Mouse (Mus musculus): ENCODE measurements around the gene Slc38a3. TPM values are rescaled to one million over a fixed set of nuclear protein-coding genes. Genes with fewer than 3 reads are reported as not detected.

The Slc38a3 gene
- total and polyA plus RNA-seq, 2 experiments from 2014 or later: 37.6 to 94.5 TPM

GRCm38 (mm10) chr9:107659551-107659950 is 9.8 kb downstream of the Slc38a3 start:
- no peaks in the 10 kb centered on the region for H3K36me3 ChIP-seq (ENCODE audit: insufficient read depth, low read length)
- H3K9ac ChIP-seq (replicated peaks; ENCODE audit: low read length, poor library complexity, severe bottlenecking): no peak overlapping the region
- no peak for TF ChIP-seq CTCF (IDR thresholded peaks at IDR 0.05)
- no peaks in the 10 kb centered on the region for H3K27me3 ChIP-seq (ENCODE audit: insufficient read depth, low read length)
- DNase-seq (ENCODE audit: low spot score): peak; percentile 79
- H3K4me3 ChIP-seq (ENCODE audit: low read depth, low read length): no peak overlapping the region
- H3K4me2 ChIP-seq (ENCODE audit: low read depth, low read length, poor library complexity, severe bottlenecking): no peak overlapping the region
- H3K27ac ChIP-seq (ENCODE audit: low read depth, low read length): 0 out of 2 replicates have a peak overlapping the region, but pooled peaks have one; percentile 49
- ATAC-seq (ENCODE audit: low FRiP score): peak; percentile 82
- H3K9me3 ChIP-seq (ENCODE audit: low read length): no peaks in the 10 kb centered on the region
- WGBS: 69% methylated on average over 10 of the region's 10 CpGs
- H3K4me1 ChIP-seq (ENCODE audit: insufficient read depth, low read length): peaks cover 8% of the 10 kb centered on the region; the same call in 1 of the 2 replicates

DNA sequence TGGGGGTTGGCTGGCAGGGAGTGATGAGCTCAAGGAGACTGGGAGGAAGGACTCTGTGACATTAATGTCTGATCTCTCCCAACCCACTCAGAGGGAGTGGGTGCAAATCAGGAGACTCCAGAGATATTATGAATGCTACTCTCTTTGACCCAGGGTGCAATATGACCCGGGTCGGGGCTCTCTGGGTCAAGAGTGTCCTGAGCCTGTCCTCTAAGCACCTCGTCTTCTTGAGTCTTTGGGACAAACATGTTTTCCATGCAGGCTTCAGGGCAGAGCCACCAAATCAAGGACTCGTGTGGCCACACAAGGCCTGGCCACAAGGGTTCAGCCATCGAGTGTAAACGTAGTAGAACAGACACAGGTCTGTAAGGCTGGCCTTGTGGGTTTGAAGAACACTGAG is 11.2 kb downstream of the Slc38a3 start:
- DNase-seq (ENCODE audit: low spot score) (no peak), ATAC-seq (ENCODE audit: low FRiP score) (no peak)
- H3K4me2 ChIP-seq (ENCODE audit: low read depth, low read length, poor library complexity, severe bottlenecking): no peak overlapping the region
- H3K4me3 ChIP-seq (ENCODE audit: low read depth, low read length): no peak overlapping the region
- H3K9ac ChIP-seq (replicated peaks; ENCODE audit: low read length, poor library complexity, severe bottlenecking): no peak overlapping the region
- no peaks in the 10 kb centered on the region for H3K36me3 ChIP-seq (ENCODE audit: insufficient read depth, low read length)
- 91% methylated on average over 6 of the region's 6 CpGs for WGBS
- no peak overlapping the region for H3K27ac ChIP-seq (ENCODE audit: low read depth, low read length)
- 0 out of 2 replicates have a peak, but pooled peaks cover 3% of the 10 kb centered on the region for H3K4me1 ChIP-seq (ENCODE audit: insufficient read depth, low read length)
- H3K27me3 ChIP-seq (ENCODE audit: insufficient read depth, low read length): no peaks in the 10 kb centered on the region
- no peaks in the 10 kb centered on the region for H3K9me3 ChIP-seq (ENCODE audit: low read length)
- TF ChIP-seq CTCF (IDR thresholded peaks at IDR 0.05): no peak

DNA sequence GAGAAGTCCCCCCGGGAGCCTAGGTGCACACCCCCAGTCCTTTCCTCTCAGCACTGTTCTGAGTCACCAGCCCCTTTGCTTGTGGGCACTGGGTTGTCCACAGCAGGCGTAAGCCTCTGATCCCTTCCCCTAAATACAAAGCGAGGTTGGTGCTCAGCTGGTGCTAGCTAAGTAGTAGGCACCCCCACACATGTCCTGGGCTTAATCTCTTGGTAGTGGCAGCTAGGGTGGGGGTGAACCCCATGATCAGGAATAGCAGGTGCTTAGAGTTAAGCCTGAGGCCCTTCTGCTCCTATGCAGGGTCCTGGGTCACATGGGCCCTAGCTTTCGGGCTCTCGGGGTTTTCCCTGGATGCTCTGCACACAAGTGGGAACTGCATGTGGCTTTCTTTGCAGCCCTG is 12.2 kb downstream of the Slc38a3 start:
- H3K4me1 ChIP-seq (ENCODE audit: insufficient read depth, low read length): 0 out of 2 replicates have a peak, but pooled peaks cover 3% of the 10 kb centered on the region
- no peak overlapping the region for H3K9ac ChIP-seq (replicated peaks; ENCODE audit: low read length, poor library complexity, severe bottlenecking)
- no peak overlapping the region for H3K27ac ChIP-seq (ENCODE audit: low read depth, low read length)
- H3K9me3 ChIP-seq (ENCODE audit: low read length): no peaks in the 10 kb centered on the region
- no peak overlapping the region for H3K4me2 ChIP-seq (ENCODE audit: low read depth, low read length, poor library complexity, severe bottlenecking)
- TF ChIP-seq CTCF (IDR thresholded peaks at IDR 0.05): no peak
- H3K27me3 ChIP-seq (ENCODE audit: insufficient read depth, low read length): no peaks in the 10 kb centered on the region
- DNase-seq (ENCODE audit: low spot score) (no peak), ATAC-seq (ENCODE audit: low FRiP score) (no peak)
- no peaks in the 10 kb centered on the region for H3K36me3 ChIP-seq (ENCODE audit: insufficient read depth, low read length)
- no peak overlapping the region for H3K4me3 ChIP-seq (ENCODE audit: low read depth, low read length)
- WGBS: 81% methylated on average over 5 of the region's 5 CpGs

DNA sequence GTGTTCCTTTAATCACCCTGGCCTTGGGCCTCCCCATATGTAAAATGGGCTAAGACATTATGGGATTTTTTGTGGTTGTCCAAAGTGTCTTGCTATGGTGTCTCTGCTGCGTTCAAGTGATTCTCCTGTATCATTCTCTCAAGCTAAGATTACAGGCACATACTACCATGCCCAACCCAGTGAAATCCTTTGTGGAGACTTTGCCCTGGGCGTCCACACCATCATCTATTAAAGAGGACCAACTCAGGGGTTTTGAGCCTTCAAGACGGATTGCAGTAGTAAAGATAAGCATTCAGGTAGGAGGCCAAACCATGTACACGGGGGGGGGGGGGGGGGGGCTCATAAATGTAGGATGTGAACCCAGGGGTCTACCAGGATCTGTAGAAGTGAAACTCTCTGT is 14.7 kb downstream of the Slc38a3 start:
- 90% methylated on average over 4 of the region's 4 CpGs for WGBS
- peaks cover 3% of the 10 kb centered on the region; the same call in 1 of the 2 replicates for H3K4me1 ChIP-seq (ENCODE audit: insufficient read depth, low read length)
- TF ChIP-seq CTCF (IDR thresholded peaks at IDR 0.05): no peak
- H3K27ac ChIP-seq (ENCODE audit: low read depth, low read length): no peak overlapping the region
- no peak overlapping the region for H3K4me3 ChIP-seq (ENCODE audit: low read depth, low read length)
- ATAC-seq (ENCODE audit: low FRiP score) (no peak), DNase-seq (ENCODE audit: low spot score) (no peak)
- no peaks in the 10 kb centered on the region for H3K9me3 ChIP-seq (ENCODE audit: low read length)
- no peak overlapping the region for H3K9ac ChIP-seq (replicated peaks; ENCODE audit: low read length, poor library complexity, severe bottlenecking)
- no peaks in the 10 kb centered on the region for H3K27me3 ChIP-seq (ENCODE audit: insufficient read depth, low read length)
- no peaks in the 10 kb centered on the region for H3K36me3 ChIP-seq (ENCODE audit: insufficient read depth, low read length)
- H3K4me2 ChIP-seq (ENCODE audit: low read depth, low read length, poor library complexity, severe bottlenecking): no peak overlapping the region

GRCm38 (mm10) chr9:107653474-107653873 is 15.9 kb downstream of the Slc38a3 start:
- no peak for ATAC-seq (ENCODE audit: low FRiP score)
- Histone ChIP-seq H3K9ac (replicated peaks; ENCODE audit: low read length, poor library complexity, severe bottlenecking) (no peak overlapping the region), H3K4me2 (ENCODE audit: low read depth, low read length, poor library complexity, severe bottlenecking) (no peak overlapping the region), H3K9me3 (ENCODE audit: low read length) (no peaks in the 10 kb centered on the region), H3K27me3 (ENCODE audit: insufficient read depth, low read length) (no peaks in the 10 kb centered on the region), H3K4me1 (ENCODE audit: insufficient read depth, low read length) (peaks cover 3% of the 10 kb centered on the region; the same call in 1 of the 2 replicates), H3K4me3 (ENCODE audit: low read depth, low read length) (no peak overlapping the region), H3K36me3 (ENCODE audit: insufficient read depth, low read length) (no peaks in the 10 kb centered on the region), H3K27ac (ENCODE audit: low read depth, low read length) (no peak overlapping the region)
- 78% methylated on average over 2 of the region's 2 CpGs for WGBS
- DNase-seq (ENCODE audit: low spot score): no peak
- TF ChIP-seq CTCF (IDR thresholded peaks at IDR 0.05): no peak

GRCm38 (mm10) chr9:107650708-107651481 is 18.4 kb downstream of the Slc38a3 start:
- no peaks in the 10 kb centered on the region for H3K27me3 ChIP-seq (ENCODE audit: insufficient read depth, low read length)
- H3K4me2 ChIP-seq (ENCODE audit: low read depth, low read length, poor library complexity, severe bottlenecking): no peak overlapping the region
- H3K4me3 ChIP-seq (ENCODE audit: low read depth, low read length): no peak overlapping the region
- H3K4me1 ChIP-seq (ENCODE audit: insufficient read depth, low read length): peaks cover 3% of the 10 kb centered on the region; the same call in 1 of the 2 replicates
- no peaks in the 10 kb centered on the region for H3K36me3 ChIP-seq (ENCODE audit: insufficient read depth, low read length)
- peak; percentile 83 for ATAC-seq (ENCODE audit: low FRiP score)
- 24% methylated on average over 12 of the region's 12 CpGs for WGBS
- H3K9ac ChIP-seq (replicated peaks; ENCODE audit: low read length, poor library complexity, severe bottlenecking): no peak overlapping the region
- no peak for TF ChIP-seq CTCF (IDR thresholded peaks at IDR 0.05)
- peak; percentile 64 for DNase-seq (ENCODE audit: low spot score)
- H3K27ac ChIP-seq (ENCODE audit: low read depth, low read length): peak overlapping the region; percentile 62
- H3K9me3 ChIP-seq (ENCODE audit: low read length): no peaks in the 10 kb centered on the region

Data from midbrain, postnatal 0 days (tissue).